Mouse (Mus musculus): ENCODE results near the gene Kcnj16. TPM values are rescaled to one million over a fixed set of nuclear protein-coding genes. Genes with fewer than 3 reads are reported as not detected.

The Kcnj16 gene
- total RNA-seq (2021), result not detected
- long read RNA-seq, experiment 1, result 0 reads
- long read RNA-seq, experiment 2, result 0 reads

- intact Hi-C loops (cut with DNase I), result no loop called here
These were observed at the start of gene Kcnj16 for GRCm38 (mm10) chr11:110967762-110968135. Kcnj16 (plus strand) TSS chr11:110968033.

GRCm38 (mm10) chr11:110918808-110919465, 48.9 kb upstream of the Kcnj16 start:
- no peak for DNase-seq
- intact Hi-C loops (cut with DNase I), result no loop called here

More at GRCm38 (mm10) chr11:110967762-110968135, at the start of gene Kcnj16:
- no peak for DNase-seq

GRCm38 (mm10) chr11:110935699-110936098, 32.1 kb upstream of the Kcnj16 start:
- intact Hi-C loops (cut with DNase I), result no loop called here
- DNase-seq, result no peak

GRCm38 (mm10) chr11:110942280-110942679, 25.6 kb upstream of the Kcnj16 start:
- DNase-seq, result no peak
- intact Hi-C loops (cut with DNase I), result no loop called here

GRCm38 (mm10) chr11:110942695-110943135, 25.1 kb upstream of the Kcnj16 start:
- intact Hi-C loops (cut with DNase I), result no loop called here
- DNase-seq, result no peak

GRCm38 (mm10) chr11:110956665-110957064, 11.2 kb upstream of the Kcnj16 start:
- DNase-seq, result no peak
- intact Hi-C loops (cut with DNase I), result no loop called here

- intact Hi-C loops (cut with DNase I), result no loop called here
- DNase-seq, result no peak
These were observed 6.2 kb upstream of the Kcnj16 start for GRCm38 (mm10) chr11:110961592-110962021.

GRCm38 (mm10) chr11:110967019-110967761, 643 bp upstream of the Kcnj16 start:
- DNase-seq, result no peak
- intact Hi-C loops (cut with DNase I), result no loop called here

- intact Hi-C loops (cut with DNase I), result no loop called here
- no peak for DNase-seq
These were observed 1.1 kb downstream of the Kcnj16 start for GRCm38 (mm10) chr11:110968901-110969300.

- no peak for DNase-seq
- intact Hi-C loops (cut with DNase I), result no loop called here
These were observed 17.7 kb downstream of the Kcnj16 start for GRCm38 (mm10) chr11:110985508-110985907.

GRCm38 (mm10) chr11:110985949-110986348, 18.1 kb downstream of the Kcnj16 start:
- no peak for DNase-seq
- intact Hi-C loops (cut with DNase I), result no loop called here

- intact Hi-C loops (cut with DNase I), result no loop called here
- DNase-seq, result no peak
These were observed 25.8 kb downstream of the Kcnj16 start for GRCm38 (mm10) chr11:110993616-110994015.

GRCm38 (mm10) chr11:110997211-110997610, 29.4 kb downstream of the Kcnj16 start:
- intact Hi-C loops (cut with DNase I), result no loop called here
- no peak for DNase-seq

- intact Hi-C loops (cut with DNase I), result no loop called here
- no peak for DNase-seq
These were observed 37.3 kb downstream of the Kcnj16 start for GRCm38 (mm10) chr11:111005103-111005502.

- no peak for DNase-seq
- intact Hi-C loops (cut with DNase I), result no loop called here
These were observed 41.6 kb downstream of the Kcnj16 start for GRCm38 (mm10) chr11:111009471-111009870.

GRCm38 (mm10) chr11:111016206-111016605, 48.4 kb downstream of the Kcnj16 start:
- intact Hi-C loops (cut with DNase I), result no loop called here
- no peak for DNase-seq

GRCm38 (mm10) chr11:111020211-111020610, 52.4 kb downstream of the Kcnj16 start:
- DNase-seq, result no peak
- intact Hi-C loops (cut with DNase I), result no loop called here

GRCm38 (mm10) chr11:111022681-111023281, 54.9 kb downstream of the Kcnj16 start:
- no peak for DNase-seq
- intact Hi-C loops (cut with DNase I), result no loop called here

GRCm38 (mm10) chr11:111042175-111042574, 74.3 kb downstream of the Kcnj16 start:
- intact Hi-C loops (cut with DNase I), result loop anchor here (2.0 to 5.0 kb wide), 2 partner anchors 469 to 505 kb away; no protein-coding TSS in a partner anchor

GRCm38 (mm10) chr11:111043298-111043697, 75.5 kb downstream of the Kcnj16 start:
- intact Hi-C loops (cut with DNase I), result loop anchor here (2.0 to 5.0 kb wide), 2 partner anchors 470 to 506 kb away; no protein-coding TSS in a partner anchor
- DNase-seq, result no peak

More at GRCm38 (mm10) chr11:111042175-111042574, 74.3 kb downstream of the Kcnj16 start:
- no peak for DNase-seq

- intact Hi-C loops (cut with DNase I), result no loop called here
- DNase-seq, result no peak
These were observed 86.4 kb downstream of the Kcnj16 start for GRCm38 (mm10) chr11:111054252-111054651.

Data from gastrocnemius, postnatal 36 days (tissue).